Mouse (Mus musculus): ENCODE data around the gene Ccdc124.

The Ccdc124 gene

DNA sequence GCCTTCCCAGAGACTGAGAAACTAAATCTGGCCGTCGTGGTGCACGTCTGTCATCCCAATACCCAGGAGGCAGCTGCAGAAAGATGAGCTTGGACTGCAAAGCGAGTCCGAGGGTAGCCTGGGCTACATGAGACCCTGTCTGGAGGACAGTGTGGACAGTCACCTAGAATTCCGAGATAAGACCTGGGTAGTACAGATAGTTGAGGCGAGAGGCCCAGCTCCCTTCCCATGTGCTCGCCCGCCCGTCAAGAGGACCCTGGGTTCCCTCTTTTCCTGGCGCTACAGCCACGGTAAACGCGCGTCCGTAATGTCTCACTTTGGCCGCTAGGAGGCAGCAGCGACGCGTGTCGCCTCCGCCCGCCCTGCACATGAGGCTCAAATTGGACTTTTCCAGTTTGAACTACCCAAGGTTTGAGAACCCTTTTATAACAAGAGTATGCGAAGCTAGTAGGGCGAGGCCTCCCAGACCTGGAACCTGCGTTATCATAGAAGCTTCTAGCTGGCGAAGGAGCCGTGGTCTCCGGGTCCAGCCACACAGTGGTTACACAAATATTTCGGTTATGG is 52.3 kb downstream of the Ccdc124 start:
- DNase-seq (ENCODE audit: low read depth), result no peak

DNA sequence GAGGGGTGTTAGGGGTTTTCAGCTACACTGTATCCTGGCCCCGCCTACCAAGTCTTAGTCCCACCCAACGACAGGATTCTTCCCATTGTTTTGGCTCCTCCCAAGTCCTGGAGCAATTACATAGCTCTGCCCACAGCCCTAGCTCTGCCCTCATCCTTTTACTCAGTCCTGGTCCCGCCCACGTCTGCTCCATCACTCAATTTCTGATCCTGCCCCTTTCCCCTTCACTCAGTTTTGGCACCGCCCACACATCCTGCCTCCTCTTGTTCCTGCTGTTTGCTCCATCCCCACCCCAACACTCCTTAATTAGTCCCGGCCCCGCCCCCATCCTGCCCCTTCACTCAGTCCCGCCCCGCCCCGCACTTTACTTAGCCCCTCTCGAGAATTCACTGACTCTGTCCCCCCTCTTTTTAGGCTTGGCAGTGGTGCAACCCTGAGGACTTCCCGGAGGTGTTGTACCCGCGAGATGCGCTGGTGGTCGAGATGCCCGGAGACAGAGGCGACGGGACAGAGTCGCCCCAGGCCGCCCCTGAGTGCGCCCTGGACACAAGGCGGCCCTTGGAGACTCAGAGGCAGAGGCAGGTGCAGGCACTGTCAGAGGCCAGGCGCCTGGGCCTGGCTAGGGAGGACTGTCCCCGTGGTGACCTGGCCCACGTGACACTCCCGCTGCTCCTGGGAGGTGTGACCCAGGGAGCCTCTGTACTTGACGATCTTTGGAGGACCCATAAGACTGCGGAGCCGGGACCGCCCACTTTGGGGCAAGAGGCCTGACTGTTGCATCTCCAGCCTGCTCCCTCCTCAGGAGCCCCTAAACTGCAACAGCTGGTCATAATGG is 53.4 kb downstream of the Ccdc124 start:
- DNase-seq (ENCODE audit: low read depth), result no peak
